Mouse (Mus musculus) CH12F3 (cell line): ENCODE measurements around the gene Ptpn4.

ENCODE experiments used
- in situ Hi-C: fragments of 300-500 bp; cut with MboI; formaldehyde crosslinking; loops from 2 replicates; pipeline ENCODE4 v1.14.3; 2020; ENCODE audit warnings: low sequenced_read_pairs

Gene Ptpn4

DNA sequence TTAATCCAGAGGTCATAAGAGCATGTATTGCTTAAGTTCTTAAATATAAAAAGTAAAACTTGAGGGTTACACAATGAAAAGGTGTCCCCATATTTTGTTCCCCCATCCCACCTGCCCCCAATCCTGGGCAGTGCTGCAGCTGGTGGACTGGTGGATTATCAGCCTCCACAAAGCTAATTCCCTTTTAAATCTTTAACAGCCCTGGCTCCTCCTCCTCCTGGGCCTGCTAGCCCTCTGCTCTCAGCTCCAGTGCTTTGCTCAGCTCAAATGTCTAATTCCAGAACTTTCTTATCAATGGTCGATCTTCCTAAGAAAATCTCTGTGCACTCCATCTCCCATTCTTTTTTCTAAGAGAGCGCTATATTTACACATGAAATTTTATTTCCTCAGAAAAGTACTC, 191.1 kb downstream of the Ptpn4 start:
- in situ Hi-C loops, result no loop called here

DNA sequence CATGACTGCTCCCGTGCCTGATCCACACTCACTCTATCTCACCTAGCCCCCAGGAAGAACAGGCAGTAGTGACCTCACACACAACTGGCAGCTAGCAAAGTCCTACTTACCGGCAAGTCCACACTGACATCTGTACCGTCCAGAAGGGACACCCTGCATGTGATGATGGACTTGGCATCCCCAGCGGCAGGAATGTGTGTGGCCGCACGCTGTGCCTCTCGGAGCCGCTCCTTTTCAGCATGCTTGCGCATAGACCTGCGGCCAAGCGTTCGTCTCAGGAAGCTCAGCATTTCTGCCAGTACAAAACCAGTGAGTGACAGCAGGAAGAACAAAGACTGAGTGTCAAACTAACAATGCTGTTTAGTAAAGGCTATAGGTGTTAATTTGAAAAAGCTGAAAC, 195.0 kb downstream of the Ptpn4 start:
- in situ Hi-C loops, result no loop called here

- in situ Hi-C loops, result no loop called here
Measured at GRCm38 (mm10) chr1:119641090-119641812, 196.2 kb downstream of the Ptpn4 start.

DNA sequence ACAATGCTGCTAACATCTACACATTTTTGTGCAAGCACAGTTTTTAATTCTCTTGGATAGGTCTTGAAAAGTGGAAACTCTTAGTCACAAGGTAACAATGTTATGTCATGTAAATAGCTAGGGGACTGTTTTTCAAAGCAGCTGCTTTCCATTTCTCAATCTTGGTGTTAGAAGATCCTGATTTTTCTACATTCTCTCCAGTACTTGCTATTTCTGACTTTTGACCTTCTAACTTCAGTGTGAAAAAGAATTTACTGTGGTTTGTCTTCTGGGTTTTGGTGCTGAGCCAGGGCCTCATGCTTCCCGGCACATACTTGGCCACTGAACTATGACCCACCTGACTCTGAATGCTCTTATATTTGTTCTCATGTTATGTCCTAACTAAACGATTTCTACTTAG, 197.4 kb downstream of the Ptpn4 start:
- in situ Hi-C loops, result no loop called here

DNA sequence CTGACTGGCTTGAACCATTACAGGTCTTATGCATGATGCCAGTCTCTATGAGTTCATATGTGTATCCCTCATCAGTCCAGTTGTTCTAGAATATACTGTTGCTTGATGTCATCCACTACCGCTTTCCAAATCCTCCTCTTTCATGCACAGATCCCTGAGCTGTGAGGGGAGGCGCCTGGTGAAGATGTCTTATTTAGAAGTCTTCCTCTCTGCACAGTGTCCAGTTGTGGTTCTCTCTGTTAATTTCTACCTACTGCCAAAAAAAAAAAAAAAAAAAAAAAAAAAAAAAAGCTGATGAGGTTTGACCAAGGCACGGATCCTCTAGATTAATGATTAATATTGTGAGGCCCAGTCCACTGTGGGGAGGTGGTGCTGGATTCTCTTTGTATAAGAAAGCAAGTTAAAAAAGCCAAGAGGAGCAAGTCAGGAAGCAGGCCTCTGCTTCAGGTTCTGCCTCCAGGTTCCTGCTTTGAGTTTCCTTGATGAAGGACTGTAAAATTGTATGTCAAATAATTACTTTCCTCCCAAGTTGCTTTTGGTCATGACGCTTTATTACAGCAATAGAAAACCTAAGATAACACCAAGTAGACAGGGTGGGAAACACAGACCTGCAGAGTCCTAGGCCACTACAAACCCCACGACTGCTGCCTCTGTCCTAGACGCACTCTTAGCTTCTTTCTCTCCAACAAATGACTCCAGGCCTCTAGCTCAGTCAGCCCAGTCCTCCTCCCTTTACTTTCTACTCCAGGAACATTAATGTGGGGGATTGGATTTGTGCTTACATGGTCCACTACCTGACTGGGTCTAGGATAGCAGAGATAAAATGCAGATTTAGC, 200.0 kb downstream of the Ptpn4 start:
- in situ Hi-C loops, result no loop called here

DNA sequence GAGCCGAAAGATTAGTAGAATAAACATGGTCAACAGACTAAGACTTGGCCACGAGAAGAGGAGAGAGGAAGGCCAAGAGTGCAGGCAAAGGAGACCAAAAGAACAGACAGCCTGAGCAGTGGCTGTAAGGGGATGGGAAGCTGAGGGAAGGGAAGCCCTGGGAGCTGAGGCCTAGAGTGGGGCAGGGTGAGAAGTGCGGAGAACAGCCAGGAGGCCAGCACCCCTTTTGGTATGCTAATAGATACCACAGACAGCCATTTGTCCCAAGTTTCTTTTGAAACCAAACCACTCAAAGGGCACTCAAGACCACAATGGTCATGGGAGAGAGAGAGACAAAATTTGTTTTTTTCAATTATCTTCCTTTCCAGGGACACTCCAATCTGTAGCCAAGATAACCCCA, 202.7 kb downstream of the Ptpn4 start:
- in situ Hi-C loops, result no loop called here

- in situ Hi-C loops, result no loop called here
Measured at GRCm38 (mm10) chr1:119630428-119630827, 207.0 kb downstream of the Ptpn4 start.

- in situ Hi-C loops, result no loop called here
Measured at GRCm38 (mm10) chr1:119626837-119627236, 210.6 kb downstream of the Ptpn4 start.

- in situ Hi-C loops, result no loop called here
Measured at GRCm38 (mm10) chr1:119624444-119624843, 213.0 kb downstream of the Ptpn4 start.

- in situ Hi-C loops, result no loop called here
Measured at GRCm38 (mm10) chr1:119605396-119605795, 232.0 kb downstream of the Ptpn4 start.
